10 mouse cellular contexts compared by ENCODE assay signal in the genomic region with DNA sequence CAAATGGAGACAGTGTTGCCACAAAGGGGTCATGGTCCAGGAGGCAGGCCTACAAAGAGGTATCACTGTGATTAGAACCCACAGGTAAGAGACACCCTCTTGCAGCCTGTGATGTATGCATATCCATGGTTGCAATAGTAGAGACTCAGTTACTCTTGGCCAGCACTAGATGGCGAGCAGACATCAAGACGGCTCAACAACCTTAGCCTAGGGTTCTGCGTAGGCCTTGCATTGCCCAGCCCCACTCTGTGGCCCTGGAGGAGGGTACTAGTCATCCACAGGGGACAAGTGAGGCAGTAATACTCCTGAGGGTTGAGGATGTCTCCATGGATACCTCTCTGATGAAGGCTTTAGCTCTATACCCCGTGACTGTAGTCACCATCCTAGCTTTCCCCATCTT. TPM values are rescaled to one million over a fixed set of nuclear protein-coding genes. Genes with fewer than 3 reads are reported as not detected.
A peak's percentile ranks its signal among the peaks of the same experiment; 100 is the strongest.
DNase-seq lines count a peak whose midpoint lies in the region; ATAC-seq and TF ChIP-seq lines count a peak whose summit lies in the region.
"Had no signal": no experiment of that assay in that cellular context is flagged by ENCODE, and none has a peak within 500 bp of the region (broad histone marks: within the 10 kb centered on the region; RNA-seq: fewer than 3 reads in every experiment).

No protein-coding gene starts in this region.

- H3K4me3 ChIP-seq in embryonic facial prominence, embryonic 14.5 days (ENCODE audit: low read depth, low read length): no peak overlapping the region
- H3K4me3 ChIP-seq in embryonic facial prominence, embryonic 10.5 days: no peak overlapping the region
- no peak overlapping the region for H3K4me3 ChIP-seq in lung, adult 2 months (replicated peaks; ENCODE audit: extremely low read depth, low read depth, low read length)
- H3K4me3 ChIP-seq in embryonic fibroblast, embryonic 13.5 days (ENCODE audit: insufficient read depth, low read length): no peak overlapping the region
- H3K4me3 ChIP-seq: erythroblast, embryonic 14.5 days; lung, embryonic 15.5 days had no signal

- H3K36me3 ChIP-seq in embryonic facial prominence, embryonic 14.5 days (ENCODE audit: control insufficient read depth, insufficient read depth, low read length): no peaks in the 10 kb centered on the region
- no peaks in the 10 kb centered on the region for H3K36me3 ChIP-seq in embryonic facial prominence, embryonic 10.5 days (replicated peaks)
- H3K36me3 ChIP-seq: lung, embryonic 15.5 days had no signal

- 77% methylated on average over 4 of the region's 4 CpGs for WGBS in embryonic facial prominence, embryonic 14.5 days
- WGBS in embryonic facial prominence, embryonic 10.5 days: 77% methylated on average over 4 of the region's 4 CpGs
- WGBS in lung, adult 2 months: 63% methylated on average over 4 of the region's 4 CpGs

- peak; percentile 34 for DNase-seq in embryonic facial prominence, embryonic 14.5 days (ENCODE audit: low spot score)
- no peak for DNase-seq in embryonic facial prominence, embryonic 10.5 days (ENCODE audit: low spot score)
- DNase-seq in lung, adult 2 months: no peak
- no peak for DNase-seq in lung, postnatal 25 days (ENCODE audit: low spot score)
- peak; percentile 71 for DNase-seq in naive thymus-derived CD4-positive, alpha-beta T cell, adult 2 months (ENCODE audit: low read depth)
- no peak for DNase-seq in adipocyte (ENCODE audit: low spot score)
- no peak for DNase-seq in layer of hippocampus, postnatal 25 days (ENCODE audit: extremely low spot score in 1 of 2, low spot score in 1 of 2)

- H3K4me1 ChIP-seq in embryonic facial prominence, embryonic 14.5 days (ENCODE audit: control insufficient read depth, insufficient read depth, low read length): peaks cover 16% of the 10 kb centered on the region
- H3K4me1 ChIP-seq in embryonic facial prominence, embryonic 10.5 days: peaks cover 21% of the 10 kb centered on the region
- H3K4me1 ChIP-seq in lung, adult 2 months (ENCODE audit: control insufficient read depth, insufficient read depth, low read length): 0 out of 2 replicates have a peak, but pooled peaks cover 7% of the 10 kb centered on the region
- H3K4me1 ChIP-seq in embryonic fibroblast, embryonic 13.5 days (ENCODE audit: control insufficient read depth, insufficient read depth, low read length): no peaks in the 10 kb centered on the region; the same call in 1 of the 2 replicates

- H3K27me3 ChIP-seq in embryonic facial prominence, embryonic 14.5 days (replicated peaks; ENCODE audit: control insufficient read depth, insufficient read depth, low read length): no peaks in the 10 kb centered on the region
- H3K27me3 ChIP-seq in embryonic facial prominence, embryonic 10.5 days (replicated peaks; ENCODE audit: low read depth, poor library complexity, severe bottlenecking): no peaks in the 10 kb centered on the region
- H3K27me3 ChIP-seq: lung, embryonic 15.5 days had no signal

- H3K9ac ChIP-seq in embryonic facial prominence, embryonic 14.5 days (ENCODE audit: low read depth, low read length): no peak overlapping the region
- H3K9ac ChIP-seq: lung, embryonic 15.5 days had no signal

- TF ChIP-seq CTCF in lung, adult 2 months (IDR thresholded peaks at IDR 0.05; ENCODE audit: insufficient read depth, low read length): peak; percentile 53
- peak; percentile 66; the same call in 1 of the 2 replicates for TF ChIP-seq CTCF in embryonic fibroblast, embryonic 13.5 days (IDR thresholded peaks at IDR 0.05; ENCODE audit: borderline replicate concordance, insufficient read depth, low read length)

- H3K27ac ChIP-seq in embryonic facial prominence, embryonic 14.5 days (replicated peaks; ENCODE audit: low read depth, low read length): no peak overlapping the region
- H3K27ac ChIP-seq in embryonic facial prominence, embryonic 10.5 days (replicated peaks): no peak overlapping the region
- no peak overlapping the region for H3K27ac ChIP-seq in embryonic fibroblast, embryonic 13.5 days (ENCODE audit: insufficient read depth, low read length)
- H3K27ac ChIP-seq: lung, embryonic 15.5 days had no signal

- TF ChIP-seq POLR2A in lung, adult 2 months (IDR thresholded peaks at IDR 0.05; ENCODE audit: borderline replicate concordance, extremely low read depth, low read depth, low read length): no peak
- no peak for TF ChIP-seq POLR2A in embryonic fibroblast, embryonic 13.5 days (IDR thresholded peaks at IDR 0.05; ENCODE audit: low read depth, low read length)

- no peak; the same call in 1 of the 2 replicates for ATAC-seq in embryonic facial prominence, embryonic 14.5 days (ENCODE audit: low read depth)

- no peaks in the 10 kb centered on the region for H3K9me3 ChIP-seq in embryonic facial prominence, embryonic 14.5 days (ENCODE audit: control insufficient read depth, low read length)
- no peaks in the 10 kb centered on the region for H3K9me3 ChIP-seq in embryonic facial prominence, embryonic 10.5 days
- H3K9me3 ChIP-seq: lung, embryonic 15.5 days had no signal

- no peak overlapping the region for H3K4me2 ChIP-seq in embryonic facial prominence, embryonic 14.5 days (ENCODE audit: low read depth, low read length)
- H3K4me2 ChIP-seq: lung, embryonic 15.5 days had no signal

RNA-seq across cellular contexts. Expression of a gene that starts 44.1 kb away (rescaled TPM):
- polyA plus RNA-seq in embryonic facial prominence, embryonic 14.5 days (2014; fragmentation: Nextera tagmentation; extraction: Ambion mirVana): not detected in 2 replicates
- polyA plus RNA-seq in embryonic facial prominence, embryonic 10.5 days (2016; fragmentation: Nextera tagmentation; extraction: Ambion mirVana): 0.12 TPM in 1 of 2 replicates, not detected in the other
- polyA plus RNA-seq in lung, adult 2 months (2012; rRNA removed): 0.11 TPM in 1 of 2 replicates, not detected in the other
- 0.33 TPM in 1 of 2 replicates, not detected in the other for polyA plus RNA-seq in embryonic fibroblast, embryonic 13.5 days (2011; ENCODE audit: insufficient read length, low read depth, missing spikeins)
- not detected for total RNA-seq in layer of hippocampus, postnatal 25 days (2021)
- polyA plus RNA-seq: erythroblast, embryonic 14.5 days had no signal

RNA-seq across cellular contexts. Expression of a gene that starts 59.0 kb away (rescaled TPM):
- polyA plus RNA-seq in embryonic facial prominence, embryonic 14.5 days (2014; fragmentation: Nextera tagmentation; extraction: Ambion mirVana): 0.18 TPM in 1 of 2 replicates, not detected in the other
- 0.30 and 0.37 TPM in 2 replicates for polyA plus RNA-seq in embryonic facial prominence, embryonic 10.5 days (2016; fragmentation: Nextera tagmentation; extraction: Ambion mirVana)
- polyA plus RNA-seq in lung, adult 2 months (2012; rRNA removed): 0.18 TPM in 1 of 2 replicates, not detected in the other
- not detected in 2 replicates for polyA plus RNA-seq in embryonic fibroblast, embryonic 13.5 days (2011; ENCODE audit: insufficient read length, low read depth, missing spikeins)
- total RNA-seq in layer of hippocampus, postnatal 25 days (2021): under 1 TPM in 1 of 2 experiments, not detected in 1; 0.42 TPM
- polyA plus RNA-seq: erythroblast, embryonic 14.5 days had no signal

Comparison
In these comparisons a context has a peak if more than half of its experiments do, and no peak if none do; other contexts are left out.
1. DNase-seq: peak in embryonic facial prominence, embryonic 14.5 days (single experiment) and naive thymus-derived CD4-positive, alpha-beta T cell, adult 2 months (single experiment); none in embryonic facial prominence, embryonic 10.5 days (single experiment), lung, adult 2 months (single experiment), lung, postnatal 25 days (single experiment), adipocyte (single experiment) and layer of hippocampus, postnatal 25 days (0 of 2).